Mouse (Mus musculus) limb, embryonic 15.5 days (tissue): ENCODE results near the gene Xpot. TPM values are rescaled to one million over a fixed set of nuclear protein-coding genes. Genes with fewer than 3 reads are reported as not detected.
A peak's percentile ranks its signal among the peaks of the same experiment; 100 is the strongest.

Experiments used
- ATAC-seq: fragments of 200-750 bp; cut with Nextera tagmentation; 2 replicates; pipeline ENCODE4 v1.8.0; 2017; ENCODE audit warnings: low read depth, moderate TSS enrichment; ENCODE audit not compliant: insufficient number of reproducible peaks, low FRiP score, low TSS enrichment
- H3K27ac ChIP-seq: fragments of 300-500 bp; sonication (generic); 2 replicates; pipeline ENCODE4 v1.5.1; 2015; ENCODE audit warnings: moderate library complexity, mild to moderate bottlenecking, inconsistent platforms
- H3K27me3 ChIP-seq: fragments of 300-500 bp; sonication (generic); 2 replicates; pipeline ENCODE4 v1.6.1; 2015; ENCODE audit warnings: inconsistent platforms
- H3K36me3 ChIP-seq: fragments of 300-500 bp; sonication (generic); 2 replicates; pipeline ENCODE4 v1.6.1; 2015; ENCODE audit warnings: inconsistent platforms
- H3K4me1 ChIP-seq: fragments of 300-500 bp; sonication (generic); 2 replicates; pipeline ENCODE4 v1.6.1; 2015; ENCODE audit warnings: inconsistent platforms
- H3K4me2 ChIP-seq: fragments of 300-500 bp; sonication (generic); 2 replicates; pipeline ENCODE4 v1.6.1; 2015; ENCODE audit warnings: mild to moderate bottlenecking, inconsistent platforms
- H3K4me3 ChIP-seq: fragments of 300-500 bp; sonication (generic); 2 replicates; pipeline ENCODE4 v1.5.1; 2015; ENCODE audit warnings: mild to moderate bottlenecking, inconsistent platforms
- H3K9ac ChIP-seq: fragments of 300-500 bp; sonication (generic); 2 replicates; pipeline ENCODE4 v1.6.1; 2015; ENCODE audit warnings: inconsistent platforms
- H3K9me3 ChIP-seq: fragments of 300-500 bp; sonication (generic); 2 replicates; pipeline ENCODE4 v1.6.1; 2016; ENCODE audit warnings: inconsistent platforms
- WGBS: fragments of 180-500 bp; shearing (Covaris S2); methylation state at CpG from one replicate; pipeline ENCODE4 v1.1.7; 2015; 5-methylcytosine and 5-hydroxymethylcytosine counted together
- polyA plus RNA-seq: library from polyadenylated mRNA; unstranded; fragments of >200 nt; fragmentation: Nextera tagmentation; extraction: Ambion mirVana; gene quantifications from 2 replicates; pipeline ENCODE4 v1.2.1, GENCODE M21; 2015

The Xpot gene
- polyA plus RNA-seq: 51.2 and 52.1 TPM in 2 replicates

DNA sequence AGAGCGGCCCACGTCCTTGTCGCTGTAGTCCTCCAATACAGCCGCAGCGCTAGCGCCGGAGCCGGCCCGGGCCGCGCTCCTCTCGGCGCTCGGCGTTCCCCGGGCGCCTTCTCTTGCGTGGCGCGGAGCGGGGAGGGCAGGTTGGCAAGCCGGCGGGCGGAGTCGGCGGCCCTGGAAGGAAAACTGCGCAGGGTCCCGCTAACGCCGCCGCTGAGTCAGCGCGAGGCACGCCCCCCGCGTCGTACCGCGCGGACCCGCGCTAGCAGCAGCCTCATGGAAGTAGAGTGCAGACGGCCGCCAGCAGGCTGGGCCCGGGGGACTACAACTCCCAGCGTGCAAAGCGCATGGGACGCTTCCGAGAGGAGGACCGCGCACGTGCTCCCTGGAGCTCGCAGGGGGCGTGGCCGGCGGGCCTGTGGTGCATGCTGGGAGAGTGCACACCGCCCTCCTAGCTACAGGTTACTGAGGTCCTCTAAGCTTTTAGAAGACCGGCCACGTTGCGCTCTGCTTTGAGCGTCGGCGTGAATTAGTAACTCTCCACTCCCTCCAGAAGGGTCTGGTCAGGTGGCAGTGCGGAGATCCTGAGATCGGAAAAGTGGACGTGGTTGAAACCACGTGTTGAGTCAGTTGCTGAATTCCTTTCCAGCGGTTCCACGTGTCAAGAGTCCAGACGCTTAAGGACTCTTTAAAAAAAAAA is at the start of gene Xpot:
Xpot (minus strand) TSS at position 147 of the 697 bp plus-strand sequence.
- ATAC-seq: peak; percentile 100
- WGBS: under 1% methylated on average over 69 of the region's 70 CpGs

DNA sequence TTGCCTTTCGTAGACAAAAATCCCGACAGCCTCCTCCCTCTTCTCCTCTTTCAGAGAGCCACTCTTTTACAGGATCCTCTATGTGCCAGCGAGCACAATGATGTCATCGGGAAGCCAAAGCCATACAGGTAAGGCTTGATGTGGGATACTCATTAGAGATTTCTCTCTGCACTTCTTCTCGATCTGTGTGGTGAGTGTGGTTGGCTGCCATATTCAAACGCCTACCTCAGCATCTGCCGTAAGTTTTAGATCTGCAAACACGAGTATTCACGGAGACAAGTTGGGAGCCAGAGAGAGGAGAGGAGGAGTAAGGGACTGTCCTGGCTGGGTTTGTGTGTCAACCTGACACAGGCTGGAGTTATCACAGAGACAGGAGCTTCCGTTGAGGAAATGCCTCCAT is 43.0 kb upstream of the Xpot start:
- no peak overlapping the region for H3K9ac ChIP-seq
- no peak overlapping the region for H3K4me2 ChIP-seq
- H3K9me3 ChIP-seq: no peaks in the 10 kb centered on the region
- ATAC-seq: no peak
- H3K4me1 ChIP-seq: 0 out of 2 replicates have a peak, but pooled peaks cover 2% of the 10 kb centered on the region
- no peak overlapping the region for H3K4me3 ChIP-seq
- WGBS: 79% methylated on average over 10 of the region's 10 CpGs
- H3K27me3 ChIP-seq: no peaks in the 10 kb centered on the region
- no peak overlapping the region for H3K27ac ChIP-seq
- no peaks in the 10 kb centered on the region for H3K36me3 ChIP-seq

More for the DNA sequence above, at the start of gene Xpot:
- H3K36me3 ChIP-seq: peaks cover 14% of the 10 kb centered on the region
- H3K27ac ChIP-seq: peak within 1 kb of the TSS; percentile 97
- H3K9me3 ChIP-seq: no peaks in the 10 kb centered on the region
- H3K9ac ChIP-seq: peak within 1 kb of the TSS; percentile 80
- H3K4me1 ChIP-seq: peaks cover 9% of the 10 kb centered on the region
- no peaks in the 10 kb centered on the region for H3K27me3 ChIP-seq
- peak within 1 kb of the TSS; percentile 80 for H3K4me3 ChIP-seq
- peak within 1 kb of the TSS; percentile 61 for H3K4me2 ChIP-seq

DNA sequence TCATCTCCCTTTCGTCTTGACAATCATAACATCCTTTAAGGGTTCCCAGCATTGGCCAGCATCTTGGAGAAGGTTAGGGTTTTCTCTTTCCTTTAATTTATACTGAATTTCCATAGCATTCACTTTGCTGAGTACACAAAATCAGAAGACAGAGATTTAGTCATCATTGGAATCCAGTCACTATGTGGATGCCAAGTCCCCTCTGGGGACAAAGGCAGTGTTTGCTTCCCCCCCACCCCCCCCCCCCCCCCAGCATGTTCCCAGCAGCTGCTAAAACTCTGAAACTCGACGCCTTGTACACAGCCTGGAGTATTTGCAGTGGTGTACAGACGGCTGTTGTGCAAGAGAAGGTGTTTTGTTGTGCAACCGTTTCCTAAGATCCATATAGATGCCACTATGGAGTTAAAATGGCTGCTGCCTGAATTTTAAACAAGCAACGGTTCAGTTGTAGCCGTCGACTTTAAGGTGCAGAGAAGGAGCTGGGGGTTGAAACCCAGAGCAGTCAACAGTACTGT is 39.6 kb upstream of the Xpot start:
- no peak overlapping the region for H3K27ac ChIP-seq
- 0 out of 2 replicates have a peak, but pooled peaks cover 2% of the 10 kb centered on the region for H3K4me1 ChIP-seq
- H3K27me3 ChIP-seq: no peaks in the 10 kb centered on the region
- no peak for ATAC-seq
- 55% methylated on average over 8 of the region's 8 CpGs for WGBS
- H3K4me2 ChIP-seq: no peak overlapping the region
- no peak overlapping the region for H3K4me3 ChIP-seq
- no peaks in the 10 kb centered on the region for H3K36me3 ChIP-seq
- H3K9me3 ChIP-seq: no peaks in the 10 kb centered on the region
- no peak overlapping the region for H3K9ac ChIP-seq

DNA sequence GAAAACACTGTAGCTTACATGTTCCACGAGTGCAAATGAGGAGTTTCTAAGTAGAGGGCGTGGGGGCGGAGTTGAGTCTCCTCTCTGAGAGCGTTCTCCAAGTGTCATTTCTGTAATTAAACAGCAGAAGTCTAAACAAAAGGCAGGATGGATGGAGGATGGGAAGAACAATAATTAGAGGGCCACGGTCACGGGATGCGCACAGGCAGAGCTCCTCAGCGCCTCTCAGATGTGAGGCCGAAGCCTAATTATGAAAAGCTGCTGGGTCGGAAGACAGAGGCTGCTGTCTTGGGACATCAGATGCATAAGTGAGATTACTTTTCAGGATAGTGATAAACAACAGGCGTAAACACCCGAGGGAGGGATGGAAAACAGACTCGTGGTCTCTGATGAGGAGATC is 37.5 kb upstream of the Xpot start:
- Histone ChIP-seq H3K4me1 (0 out of 2 replicates have a peak, but pooled peaks cover 2% of the 10 kb centered on the region), H3K9me3 (no peaks in the 10 kb centered on the region), H3K36me3 (no peaks in the 10 kb centered on the region), H3K4me2 (no peak overlapping the region), H3K9ac (no peak overlapping the region), H3K27ac (no peak overlapping the region), H3K4me3 (no peak overlapping the region), H3K27me3 (no peaks in the 10 kb centered on the region)
- ATAC-seq: no peak
- WGBS: 58% methylated on average over 13 of the region's 13 CpGs

DNA sequence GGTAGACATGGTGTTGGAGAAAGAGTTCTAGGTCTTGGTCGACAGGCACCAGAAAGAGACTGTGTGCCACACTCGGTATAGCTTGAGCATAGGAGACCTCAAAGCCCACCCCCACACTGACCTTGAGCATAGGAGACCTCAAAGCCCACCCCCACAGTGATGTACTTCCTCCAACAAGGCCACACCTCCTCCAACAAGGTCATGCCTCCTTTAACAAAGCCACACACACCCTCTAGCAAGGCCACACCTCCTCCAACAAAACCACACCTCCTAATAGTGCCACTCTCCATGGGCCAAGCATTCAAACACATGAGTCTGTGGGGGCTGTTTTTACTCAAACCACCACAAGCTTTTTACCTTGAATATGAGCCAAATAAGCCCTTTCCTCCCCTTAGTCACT is 36.6 kb upstream of the Xpot start:
- Histone ChIP-seq H3K4me1 (0 out of 2 replicates have a peak, but pooled peaks cover 2% of the 10 kb centered on the region), H3K4me3 (no peak overlapping the region), H3K27me3 (no peaks in the 10 kb centered on the region), H3K9ac (no peak overlapping the region), H3K36me3 (no peaks in the 10 kb centered on the region), H3K4me2 (no peak overlapping the region), H3K27ac (no peak overlapping the region), H3K9me3 (no peaks in the 10 kb centered on the region)
- WGBS: 91% methylated on average over 2 of the region's 2 CpGs
- no peak for ATAC-seq

DNA sequence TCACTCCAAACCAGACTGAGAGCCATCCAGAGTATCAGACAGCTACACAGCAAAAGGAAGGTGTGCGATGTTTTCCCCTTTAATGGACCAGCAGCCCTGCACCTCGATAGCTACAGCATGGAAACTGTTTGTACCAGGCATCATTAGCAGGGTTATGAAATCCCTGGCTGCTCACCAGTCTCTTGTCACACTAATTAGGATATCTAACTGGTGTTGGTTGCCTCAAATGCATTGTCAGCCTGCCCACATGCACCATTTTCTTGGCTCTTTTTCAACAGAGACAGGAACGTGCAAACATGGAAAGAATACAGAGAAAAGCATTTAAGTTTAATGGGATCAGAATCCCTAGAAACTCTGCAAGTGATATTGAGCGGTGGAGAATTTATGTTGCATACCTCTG is 29.8 kb upstream of the Xpot start:
- Histone ChIP-seq H3K36me3 (no peaks in the 10 kb centered on the region), H3K4me2 (no peak overlapping the region), H3K4me1 (no peaks in the 10 kb centered on the region), H3K9me3 (no peaks in the 10 kb centered on the region), H3K9ac (no peak overlapping the region), H3K27ac (no peak overlapping the region), H3K4me3 (no peak overlapping the region), H3K27me3 (no peaks in the 10 kb centered on the region)
- no peak for ATAC-seq
- WGBS: 76% methylated on average over 4 of the region's 4 CpGs

DNA sequence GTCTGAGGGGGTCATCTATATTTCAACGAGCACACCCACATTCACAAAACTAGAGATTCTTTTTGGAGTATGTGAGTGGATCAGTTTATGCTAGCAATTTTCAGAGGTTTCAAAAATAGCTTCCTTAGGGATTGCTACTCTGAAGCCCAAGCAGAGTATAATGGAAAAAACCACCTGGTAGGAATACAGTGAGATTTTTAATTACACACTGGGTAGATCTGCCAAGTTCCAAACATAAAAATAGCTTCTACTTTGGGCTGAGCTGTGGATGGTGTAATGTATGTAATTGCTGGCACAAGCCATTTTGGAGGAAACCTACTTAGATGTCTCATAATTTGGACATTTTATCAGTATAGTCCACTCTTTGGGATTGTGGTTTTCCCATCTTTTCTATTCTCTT is 26.9 kb upstream of the Xpot start:
- Histone ChIP-seq H3K9ac (no peak overlapping the region), H3K27ac (peak overlapping the region; percentile 22; the same call in 1 of the 2 replicates), H3K9me3 (no peaks in the 10 kb centered on the region), H3K27me3 (no peaks in the 10 kb centered on the region), H3K4me1 (no peaks in the 10 kb centered on the region), H3K36me3 (no peaks in the 10 kb centered on the region), H3K4me3 (no peak overlapping the region), H3K4me2 (no peak overlapping the region)
- ATAC-seq: peak; percentile 74; the same call in 1 of the 2 replicates
- 67% methylated on average over 1 of the region's 1 CpGs for WGBS

DNA sequence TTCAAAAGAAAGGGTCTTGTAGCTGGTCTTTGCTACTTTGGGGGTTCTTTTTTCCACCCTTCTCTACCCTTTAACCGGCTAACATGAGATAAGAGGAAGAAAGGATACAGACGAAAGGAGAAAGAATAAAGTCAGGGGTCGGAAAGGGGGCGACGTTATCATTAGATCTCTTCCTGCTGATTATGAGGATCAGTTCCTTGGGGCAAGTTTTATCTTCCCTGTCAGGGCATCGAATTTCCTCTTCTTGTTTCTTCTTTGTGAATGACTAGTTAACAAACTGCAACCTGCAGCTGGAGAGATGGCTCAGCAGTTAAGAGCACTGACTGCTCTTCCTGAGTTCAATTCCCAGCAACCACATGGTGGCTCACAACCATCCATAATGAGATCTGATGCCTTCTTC is 20.2 kb upstream of the Xpot start:
- no peak overlapping the region for H3K4me2 ChIP-seq
- no peak overlapping the region for H3K27ac ChIP-seq
- H3K4me1 ChIP-seq: peaks cover 11% of the 10 kb centered on the region
- peaks cover 14% of the 10 kb centered on the region for H3K27me3 ChIP-seq
- WGBS: 67% methylated on average over 6 of the region's 6 CpGs
- H3K9me3 ChIP-seq: no peaks in the 10 kb centered on the region
- H3K9ac ChIP-seq: no peak overlapping the region
- no peak for ATAC-seq
- H3K4me3 ChIP-seq: no peak overlapping the region
- no peaks in the 10 kb centered on the region for H3K36me3 ChIP-seq

DNA sequence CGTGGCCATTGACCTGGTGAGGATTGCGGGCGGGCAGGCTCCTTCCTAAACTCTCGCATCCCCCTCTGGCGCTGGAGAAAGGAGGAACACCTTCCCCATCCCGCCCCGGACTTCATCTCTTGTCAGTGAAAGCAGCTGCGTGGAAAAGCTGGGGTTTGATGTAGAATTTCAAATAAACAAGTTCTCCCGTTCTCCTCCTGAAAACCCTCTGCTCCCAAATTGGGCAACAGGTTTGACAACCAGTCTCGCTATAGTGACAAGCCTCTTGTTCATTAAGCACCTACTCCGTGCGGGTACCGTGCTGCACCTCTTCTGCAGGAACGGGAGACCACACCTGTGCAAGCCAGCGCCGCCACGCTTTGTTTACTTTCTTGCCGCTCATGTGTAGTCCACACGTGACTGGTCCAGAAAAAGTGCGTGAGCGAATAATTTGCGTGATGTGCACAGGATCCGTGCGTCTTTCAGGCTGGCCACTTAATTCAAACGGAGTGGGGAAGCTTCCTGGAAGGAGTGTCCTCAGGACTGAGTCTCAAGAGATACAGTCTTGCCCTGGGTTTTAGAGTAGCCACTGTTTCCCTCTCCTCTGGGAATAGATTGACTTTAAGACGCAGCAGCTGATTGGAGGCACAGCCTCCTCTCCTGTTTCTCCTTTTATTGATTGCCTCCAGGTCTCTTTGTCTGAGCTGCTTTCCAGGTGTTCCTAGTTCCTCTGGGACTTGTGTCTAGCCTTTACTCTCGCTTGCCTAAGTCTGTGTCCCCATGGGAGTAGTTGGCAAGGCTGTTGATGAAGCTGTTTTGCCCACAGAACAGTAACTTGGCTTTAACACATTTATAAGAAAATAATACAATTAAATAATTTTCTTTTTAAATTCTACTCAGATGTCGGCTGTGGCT is 16.2 kb upstream of the Xpot start:
- Histone ChIP-seq H3K27me3 (peaks cover 19% of the 10 kb centered on the region), H3K4me3 (peak overlapping the region; percentile 55), H3K36me3 (no peaks in the 10 kb centered on the region), H3K4me1 (peaks cover 16% of the 10 kb centered on the region), H3K27ac (no peak overlapping the region), H3K9ac (peak overlapping the region; percentile 33; the same call in 1 of the 2 replicates), H3K4me2 (peak overlapping the region; percentile 99), H3K9me3 (no peaks in the 10 kb centered on the region)
- 3% methylated on average over 28 of the region's 28 CpGs for WGBS
- ATAC-seq: no peak

DNA sequence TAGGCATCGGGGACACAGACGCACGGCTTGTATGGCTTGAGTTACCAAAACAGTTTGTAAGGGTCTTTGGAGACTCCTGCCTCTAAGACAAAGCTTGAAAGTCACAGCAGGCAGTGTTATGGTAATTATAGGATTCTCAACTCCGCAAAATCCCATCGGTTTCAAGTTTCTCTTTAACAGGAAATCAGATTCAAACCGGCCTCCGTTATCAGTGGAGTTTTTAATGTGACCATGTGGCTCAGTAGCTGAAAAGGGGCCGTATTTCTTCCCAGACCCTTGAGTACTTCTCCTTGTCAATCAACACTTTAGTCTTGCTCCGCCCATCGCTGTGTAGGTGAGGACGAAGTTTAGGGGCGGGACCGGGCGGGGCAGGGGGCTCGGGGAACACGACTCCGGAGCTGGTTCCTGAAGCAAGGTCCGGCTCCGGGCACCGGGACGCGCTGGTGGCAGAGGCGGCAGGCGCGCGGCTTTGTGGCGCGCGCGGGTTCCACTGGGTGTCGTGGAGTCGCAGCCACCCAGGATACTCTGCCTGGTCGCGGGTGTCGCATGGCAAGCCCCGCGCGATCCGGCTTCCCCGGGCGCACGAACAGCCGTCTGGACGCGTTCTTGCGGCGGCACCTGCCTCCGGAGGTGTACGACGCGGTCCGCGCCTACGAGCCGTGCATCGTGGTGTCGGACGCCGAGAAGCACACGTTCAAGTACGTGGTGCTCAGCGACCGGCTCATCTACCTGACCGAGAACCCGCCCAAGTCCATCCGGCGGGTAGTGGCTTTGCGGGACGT is 15.3 kb upstream of the Xpot start, which contains the start of gene D930020B18Rik:
D930020B18Rik (plus strand) TSS at position 317 of the 782 bp plus-strand sequence.
- no peaks in the 10 kb centered on the region for H3K36me3 ChIP-seq
- peak within 1 kb of the TSS; percentile 55 for H3K4me3 ChIP-seq
- WGBS: under 1% methylated on average over 63 of the region's 69 CpGs
- H3K4me2 ChIP-seq: peak within 1 kb of the TSS; percentile 99
- H3K27ac ChIP-seq: no peak within 1 kb of the TSS
- H3K9me3 ChIP-seq: no peaks in the 10 kb centered on the region
- peak within 1 kb of the TSS; percentile 33; the same call in 1 of the 2 replicates for H3K9ac ChIP-seq
- H3K4me1 ChIP-seq: peaks cover 16% of the 10 kb centered on the region
- peaks cover 19% of the 10 kb centered on the region for H3K27me3 ChIP-seq
- no peak for ATAC-seq

DNA sequence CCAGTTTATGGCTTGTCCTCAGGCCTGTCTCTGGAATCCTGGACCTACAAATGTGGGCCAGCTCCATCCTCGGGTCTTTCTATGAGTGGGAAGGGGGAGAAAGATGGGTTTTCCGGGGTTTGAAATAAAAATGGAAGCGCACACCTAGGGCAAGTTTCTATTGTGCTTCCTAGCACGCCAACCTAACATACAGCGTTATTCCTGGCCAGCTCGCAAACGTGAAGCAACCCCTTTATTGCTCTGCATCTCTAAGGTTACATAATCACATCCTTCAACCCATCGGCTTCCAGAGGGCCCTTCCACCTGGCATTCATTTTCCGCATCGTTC is 14.8 kb upstream of the Xpot start:
- Histone ChIP-seq H3K4me2 (peak overlapping the region; percentile 99), H3K36me3 (no peaks in the 10 kb centered on the region), H3K27ac (no peak overlapping the region), H3K27me3 (peaks cover 19% of the 10 kb centered on the region), H3K4me3 (peak overlapping the region; percentile 55), H3K9ac (0 out of 2 replicates have a peak overlapping the region, but pooled peaks have one; percentile 33), H3K4me1 (peaks cover 16% of the 10 kb centered on the region), H3K9me3 (no peaks in the 10 kb centered on the region)
- ATAC-seq: no peak
- 11% methylated on average over 10 of the region's 10 CpGs for WGBS
